Mouse (Mus musculus): ENCODE measurements around the gene Poldip3.
A peak's percentile ranks its signal among the peaks of the same experiment; 100 is the strongest.

GRCm38 (mm10) chr15:83173914-83174884, 25.0 kb upstream of the Poldip3 start:
- TF ChIP-seq CTCF (IDR thresholded peaks at IDR 0.05; ENCODE audit: control insufficient read depth, insufficient read depth, insufficient read length) (no peak), CEBPB (IDR thresholded peaks at IDR 0.05; ENCODE audit: low read depth) (peak; percentile 82)
